Mouse (Mus musculus): ENCODE data around the gene Sema3b. TPM values are rescaled to one million over a fixed set of nuclear protein-coding genes. Genes with fewer than 3 reads are reported as not detected.

Sema3b gene
- polyA plus RNA-seq, 1 experiment: not detected

GRCm38 (mm10) chr9:107645577-107645976 lies 36.5 kb upstream of the Sema3b start:
- H3K36me3 ChIP-seq (ENCODE audit: control insufficient read depth): no peaks in the 10 kb centered on the region
- TF ChIP-seq GATA1 (IDR thresholded peaks at IDR 0.05; ENCODE audit: low read length): no peak; the same call in 1 of the 2 replicates
- peaks cover 14% of the 10 kb centered on the region for H3K27me3 ChIP-seq (ENCODE audit: control insufficient read depth)
- peaks cover 28% of the 10 kb centered on the region for H3K4me1 ChIP-seq (ENCODE audit: control insufficient read depth)
- no peak overlapping the region for H3K4me3 ChIP-seq (replicated peaks)
- no peaks in the 10 kb centered on the region for H3K9me3 ChIP-seq (ENCODE audit: control insufficient read depth, low read length)

- H3K36me3 ChIP-seq (ENCODE audit: control insufficient read depth): no peaks in the 10 kb centered on the region
- H3K4me3 ChIP-seq (replicated peaks): no peak overlapping the region
- TF ChIP-seq GATA1 (IDR thresholded peaks at IDR 0.05; ENCODE audit: low read length) (no peak), TAL1 (IDR thresholded peaks at IDR 0.05; ENCODE audit: low read length) (no peak)
Observed at GRCm38 (mm10) chr9:107645153-107645510, 36.1 kb upstream of the Sema3b start.

GRCm38 (mm10) chr9:107644495-107645152 lies 35.6 kb upstream of the Sema3b start:
- Histone ChIP-seq H3K27me3 (ENCODE audit: control insufficient read depth) (peaks cover 12% of the 10 kb centered on the region), H3K4me3 (replicated peaks) (peak overlapping the region; percentile 76), H3K4me1 (ENCODE audit: control insufficient read depth) (peaks cover 32% of the 10 kb centered on the region), H3K36me3 (ENCODE audit: control insufficient read depth) (no peaks in the 10 kb centered on the region), H3K9me3 (ENCODE audit: control insufficient read depth, low read length) (no peaks in the 10 kb centered on the region)
- TF ChIP-seq TAL1 (IDR thresholded peaks at IDR 0.05; ENCODE audit: low read length): no peak

More at GRCm38 (mm10) chr9:107645153-107645510, 36.1 kb upstream of the Sema3b start:
- H3K9me3 ChIP-seq (ENCODE audit: control insufficient read depth, low read length): no peaks in the 10 kb centered on the region
- H3K4me1 ChIP-seq (ENCODE audit: control insufficient read depth): peaks cover 31% of the 10 kb centered on the region
- peaks cover 14% of the 10 kb centered on the region for H3K27me3 ChIP-seq (ENCODE audit: control insufficient read depth)

- Histone ChIP-seq H3K4me3 (replicated peaks) (peak overlapping the region; percentile 76), H3K36me3 (ENCODE audit: control insufficient read depth) (no peaks in the 10 kb centered on the region), H3K27me3 (ENCODE audit: control insufficient read depth) (peaks cover 8% of the 10 kb centered on the region), H3K9me3 (ENCODE audit: control insufficient read depth, low read length) (no peaks in the 10 kb centered on the region), H3K4me1 (ENCODE audit: control insufficient read depth) (peaks cover 32% of the 10 kb centered on the region)
- TF ChIP-seq GATA1 (IDR thresholded peaks at IDR 0.05; ENCODE audit: low read length) (no peak), TAL1 (IDR thresholded peaks at IDR 0.05; ENCODE audit: low read length) (no peak)
Observed at GRCm38 (mm10) chr9:107643544-107644214, 34.6 kb upstream of the Sema3b start.

GRCm38 (mm10) chr9:107641666-107642065 lies 32.6 kb upstream of the Sema3b start:
- peaks cover 38% of the 10 kb centered on the region for H3K4me1 ChIP-seq (ENCODE audit: control insufficient read depth)
- H3K36me3 ChIP-seq (ENCODE audit: control insufficient read depth): no peaks in the 10 kb centered on the region
- no peaks in the 10 kb centered on the region for H3K9me3 ChIP-seq (ENCODE audit: control insufficient read depth, low read length)
- peaks cover 8% of the 10 kb centered on the region for H3K27me3 ChIP-seq (ENCODE audit: control insufficient read depth)
- H3K4me3 ChIP-seq (replicated peaks): no peak overlapping the region
- no peak for TF ChIP-seq TAL1 (IDR thresholded peaks at IDR 0.05; ENCODE audit: low read length)
- TF ChIP-seq GATA1 (IDR thresholded peaks at IDR 0.05; ENCODE audit: low read length): no peak

- H3K4me3 ChIP-seq (replicated peaks): no peak overlapping the region
- TF ChIP-seq TAL1 (IDR thresholded peaks at IDR 0.05; ENCODE audit: low read length) (no peak), GATA1 (IDR thresholded peaks at IDR 0.05; ENCODE audit: low read length) (no peak)
- H3K27me3 ChIP-seq (ENCODE audit: control insufficient read depth): peaks cover 6% of the 10 kb centered on the region
- H3K4me1 ChIP-seq (ENCODE audit: control insufficient read depth): peaks cover 45% of the 10 kb centered on the region
- H3K36me3 ChIP-seq (ENCODE audit: control insufficient read depth): no peaks in the 10 kb centered on the region
- H3K9me3 ChIP-seq (ENCODE audit: control insufficient read depth, low read length): no peaks in the 10 kb centered on the region
Observed at GRCm38 (mm10) chr9:107640257-107640772, 31.3 kb upstream of the Sema3b start.

GRCm38 (mm10) chr9:107637070-107637469 lies 28.0 kb upstream of the Sema3b start:
- H3K9me3 ChIP-seq (ENCODE audit: control insufficient read depth, low read length): no peaks in the 10 kb centered on the region
- H3K4me3 ChIP-seq (replicated peaks): no peak overlapping the region
- H3K4me1 ChIP-seq (ENCODE audit: control insufficient read depth): peaks cover 52% of the 10 kb centered on the region
- no peaks in the 10 kb centered on the region for H3K27me3 ChIP-seq (ENCODE audit: control insufficient read depth)
- H3K36me3 ChIP-seq (ENCODE audit: control insufficient read depth): peaks cover 8% of the 10 kb centered on the region
- TF ChIP-seq TAL1 (IDR thresholded peaks at IDR 0.05; ENCODE audit: low read length) (no peak), GATA1 (IDR thresholded peaks at IDR 0.05; ENCODE audit: low read length) (no peak)

GRCm38 (mm10) chr9:107635279-107636028 lies 26.4 kb upstream of the Sema3b start, which contains the start of gene Gnai2:
Gene Gnai2, minus strand, starts transcription at chr9:107635367.
- Histone ChIP-seq H3K36me3 (ENCODE audit: control insufficient read depth) (peaks cover 23% of the 10 kb centered on the region), H3K4me1 (ENCODE audit: control insufficient read depth) (peaks cover 67% of the 10 kb centered on the region), H3K4me3 (replicated peaks) (peak within 1 kb of the TSS; percentile 96), H3K27me3 (ENCODE audit: control insufficient read depth) (no peaks in the 10 kb centered on the region), H3K9me3 (ENCODE audit: control insufficient read depth, low read length) (no peaks in the 10 kb centered on the region)
- TF ChIP-seq TAL1 (IDR thresholded peaks at IDR 0.05; ENCODE audit: low read length) (no peak), GATA1 (IDR thresholded peaks at IDR 0.05; ENCODE audit: low read length) (no peak)

All from erythroblast, embryonic 14.5 days (primary cell).